Mouse (Mus musculus) bone marrow, adult 2 months (tissue): ENCODE measurements around the gene Fcgrt. TPM values are rescaled to one million over a fixed set of nuclear protein-coding genes. Genes with fewer than 3 reads are reported as not detected.
A peak's percentile ranks its signal among the peaks of the same experiment; 100 is the strongest.

Experiments
- H3K27ac ChIP-seq: fragments of 200-500 bp; 2 replicates; pipeline ENCODE4 v1.5.1; 2012; ENCODE audit warnings: low read depth, mild to moderate bottlenecking, control low read depth, inconsistent platforms, low read length; ENCODE audit not compliant: control insufficient read depth, poor library complexity, insufficient read depth
- H3K4me1 ChIP-seq: fragments of 200-500 bp; 2 replicates; pipeline ENCODE4 v1.6.1; 2011; ENCODE audit warnings: low read length; ENCODE audit not compliant: control insufficient read depth, insufficient read depth
- H3K4me3 ChIP-seq: fragments of 200-500 bp; replicated peaks from 2 replicates; pipeline ENCODE3; 2011; ENCODE audit warnings: mild to moderate bottlenecking, low read depth, low read length, control low read depth; ENCODE audit not compliant: control insufficient read depth
- CTCF ChIP-seq: fragments of 200-500 bp; IDR thresholded peaks from 2 replicates; pipeline ENCODE4 v1.5.1; 2011; ENCODE audit warnings: low read length, control low read depth; ENCODE audit not compliant: control insufficient read depth, insufficient read depth
- POLR2A ChIP-seq: fragments of 200-500 bp; IDR thresholded peaks from 2 replicates; pipeline ENCODE4 v1.6.1; 2011; ENCODE audit warnings: low read depth, mild to moderate bottlenecking, control low read depth, low read length, borderline replicate concordance; ENCODE audit not compliant: control insufficient read depth
- WGBS: fragments of 180-500 bp; shearing (Covaris S2); methylation state at CpG from one replicate; pipeline ENCODE4 v1.1.7; 2018; 5-methylcytosine and 5-hydroxymethylcytosine counted together
- polyA plus RNA-seq: library from polyadenylated mRNA; stranded (reverse); fragments of >200 nt; gene quantifications from 2 replicates; pipeline ENCODE4 v1.2.4, GENCODE M21; 2011; ENCODE audit warnings: low replicate concordance; ENCODE audit not compliant: missing spikeins, insufficient read depth, insufficient read length

Fcgrt gene
- polyA plus RNA-seq, 1 experiment = 19.1 TPM

- 75% methylated on average over 2 of the region's 2 CpGs for WGBS
- H3K4me3 ChIP-seq = no peak overlapping the region
- H3K4me1 ChIP-seq = no peaks in the 10 kb centered on the region
- no peak overlapping the region for H3K27ac ChIP-seq
- no peak for TF ChIP-seq POLR2A
- no peak for TF ChIP-seq CTCF
Observed at GRCm38 (mm10) chr7:45069671-45070070, 34.0 kb downstream of the Fcgrt start.

- Histone ChIP-seq H3K4me1 (no peaks in the 10 kb centered on the region), H3K4me3 (no peak overlapping the region), H3K27ac (no peak overlapping the region)
- peak; percentile 93 for TF ChIP-seq CTCF
- no peak for TF ChIP-seq POLR2A
- WGBS = 33% methylated on average over 5 of the region's 5 CpGs
Observed at GRCm38 (mm10) chr7:45068000-45068318, 35.7 kb downstream of the Fcgrt start.

GRCm38 (mm10) chr7:45067190-45067999 is 36.3 kb downstream of the Fcgrt start:
- Histone ChIP-seq H3K4me3 (no peak overlapping the region), H3K4me1 (no peaks in the 10 kb centered on the region), H3K27ac (no peak overlapping the region)
- WGBS = 67% methylated on average over 4 of the region's 4 CpGs
- TF ChIP-seq CTCF = no peak
- no peak for TF ChIP-seq POLR2A

GRCm38 (mm10) chr7:45062239-45062835 is 41.3 kb downstream of the Fcgrt start, which contains the start of the genes Nosip and Prrg2:
Gene Nosip, plus strand, starts transcription at chr7:45062429.
Gene Prrg2, minus strand, starts transcription at chr7:45062677.
- H3K27ac ChIP-seq = peak within 1 kb of the TSS; percentile 93
- under 1% methylated on average over 31 of the region's 31 CpGs for WGBS
- peak within 1 kb of the TSS; percentile 86 for H3K4me3 ChIP-seq
- H3K4me1 ChIP-seq = no peaks in the 10 kb centered on the region; the same call in 1 of the 2 replicates
- TF ChIP-seq POLR2A (no peak), CTCF (peak; percentile 8; the same call in 1 of the 2 replicates)

GRCm38 (mm10) chr7:45061532-45062075 is 42.0 kb downstream of the Fcgrt start:
- WGBS = 29% methylated on average over 11 of the region's 11 CpGs
- Histone ChIP-seq H3K27ac (no peak overlapping the region), H3K4me3 (peak overlapping the region; percentile 5), H3K4me1 (no peaks in the 10 kb centered on the region; the same call in 1 of the 2 replicates)
- TF ChIP-seq POLR2A (no peak), CTCF (no peak)

DNA sequence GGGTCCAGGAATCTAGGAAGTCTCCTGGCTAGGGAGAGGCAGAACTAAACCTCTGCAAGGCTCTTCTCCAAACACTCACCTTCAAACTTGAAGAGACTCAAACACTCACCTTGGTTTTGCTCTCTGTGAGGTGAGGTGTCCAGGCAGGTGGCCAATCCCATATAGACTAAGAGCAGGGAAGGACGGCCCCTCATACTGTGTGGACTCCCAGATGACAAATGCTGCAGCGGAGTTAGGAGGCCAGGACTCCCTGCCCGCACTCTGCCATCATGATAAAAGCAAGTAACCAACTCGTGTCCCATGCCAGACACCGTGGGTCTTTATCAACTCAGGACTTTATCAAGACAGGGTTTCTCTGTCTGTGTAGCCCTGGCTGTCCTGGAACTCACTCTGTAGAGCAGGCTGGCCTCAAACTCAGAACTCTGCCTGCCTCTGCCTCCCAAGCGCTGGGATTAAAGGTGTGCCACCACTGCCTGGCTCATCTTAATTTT is 43.0 kb downstream of the Fcgrt start:
- H3K27ac ChIP-seq = no peak overlapping the region
- 71% methylated on average over 6 of the region's 6 CpGs for whole genome bisulfite sequencing
- TF ChIP-seq POLR2A = no peak
- TF ChIP-seq CTCF = no peak
- H3K4me3 ChIP-seq = no peak overlapping the region
- no peaks in the 10 kb centered on the region; the same call in 1 of the 2 replicates for H3K4me1 ChIP-seq

GRCm38 (mm10) chr7:45058607-45059571 is 44.8 kb downstream of the Fcgrt start:
- Histone ChIP-seq H3K4me1 (no peaks in the 10 kb centered on the region; the same call in 1 of the 2 replicates), H3K27ac (no peak overlapping the region), H3K4me3 (no peak overlapping the region)
- 80% methylated on average over 10 of the region's 10 CpGs for WGBS
- TF ChIP-seq POLR2A (no peak), CTCF (no peak)
